In genomic region chr19:37360044-37360443, GRCm38 (mm10) we compare ENCODE assay signal across 21 mouse cellular contexts.
"Had no signal": no experiment of that assay in that cellular context is flagged by ENCODE, and none has a peak within 500 bp of the region (broad histone marks: within the 10 kb centered on the region; RNA-seq: fewer than 3 reads in every experiment).

No protein-coding gene starts in this region.

- H3K4me3 ChIP-seq: lung, embryonic 15.5 days; megakaryocyte, embryonic 14.5 days; midbrain, embryonic 10.5 days; midbrain, embryonic 12.5 days; myocyte; neural tube, embryonic 13.5 days; neural tube, embryonic 15.5 days had no signal

- DNase-seq: liver, postnatal 0 days; lung, adult 2 months; lung, postnatal 4 days; midbrain, embryonic 14.5 days; retina, postnatal 1 day; right cerebral cortex, adult 18-20 months; right cerebral cortex, postnatal 25 days; right cerebral cortex, postnatal 4 days; spleen, adult 18-20 months; thymus, adult 18-20 months; thymus, postnatal 14 days; thymus, postnatal 36 days had no signal

- H3K27ac ChIP-seq: lung, embryonic 15.5 days; midbrain, embryonic 10.5 days; midbrain, embryonic 12.5 days; neural tube, embryonic 13.5 days; neural tube, embryonic 15.5 days had no signal

- H3K36me3 ChIP-seq: lung, embryonic 15.5 days; midbrain, embryonic 10.5 days; midbrain, embryonic 12.5 days; neural tube, embryonic 13.5 days; neural tube, embryonic 15.5 days had no signal

- H3K27me3 ChIP-seq: lung, embryonic 15.5 days; midbrain, embryonic 12.5 days; neural tube, embryonic 13.5 days; neural tube, embryonic 15.5 days had no signal

- ATAC-seq: liver, postnatal 0 days; lung, postnatal 0 days; midbrain, embryonic 16.5 days had no signal

- H3K4me1 ChIP-seq: lung, embryonic 15.5 days; midbrain, embryonic 10.5 days; neural tube, embryonic 13.5 days; neural tube, embryonic 15.5 days had no signal

- H3K9me3 ChIP-seq: lung, embryonic 15.5 days; megakaryocyte, embryonic 14.5 days; midbrain, embryonic 10.5 days; midbrain, embryonic 12.5 days; neural tube, embryonic 13.5 days; neural tube, embryonic 15.5 days had no signal

- H3K9ac ChIP-seq: liver, postnatal 0 days; lung, embryonic 15.5 days; midbrain, embryonic 12.5 days; neural tube, embryonic 13.5 days; neural tube, embryonic 15.5 days had no signal
